Mouse (Mus musculus): ENCODE data around the gene Scn8a. TPM values are rescaled to one million over a fixed set of nuclear protein-coding genes. Genes with fewer than 3 reads are reported as not detected.
A peak's percentile ranks its signal among the peaks of the same experiment; 100 is the strongest.

The Scn8a gene
- polyA plus RNA-seq, 1 experiment from 2014 or later = 1.2 TPM

DNA sequence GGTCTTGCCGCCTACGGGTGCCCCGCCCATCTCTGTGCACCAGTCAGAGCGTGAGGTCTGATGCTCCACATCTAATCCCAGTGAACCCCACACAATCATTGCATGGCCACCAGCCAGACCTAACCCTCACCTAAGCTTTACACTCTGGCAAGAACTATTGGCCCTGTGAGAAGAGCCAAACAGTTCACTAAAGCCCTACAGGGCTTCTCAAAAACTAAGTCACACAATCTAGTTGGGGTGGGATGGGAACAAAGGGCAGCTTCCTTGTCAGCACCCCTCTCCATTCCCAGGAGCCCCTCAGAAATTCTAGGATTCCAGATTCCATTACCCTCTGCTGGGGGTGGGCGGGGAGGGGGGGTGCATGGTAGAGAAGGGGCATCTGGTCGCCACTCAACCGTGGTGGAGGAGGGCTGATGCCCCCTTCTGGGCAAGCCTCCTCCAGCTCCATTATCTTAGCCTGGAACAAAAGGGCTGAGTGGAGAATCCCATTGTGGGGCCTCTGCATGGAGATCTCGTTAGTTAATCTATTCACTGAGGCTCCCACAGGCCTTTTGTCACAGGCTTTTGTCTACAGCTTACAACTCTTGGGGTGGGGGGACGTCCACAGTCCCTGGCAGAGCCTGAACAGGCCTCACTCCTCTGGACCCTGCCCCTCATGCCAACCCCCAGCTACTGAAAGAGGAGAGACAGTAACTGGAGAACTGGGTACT lies 190.1 kb downstream of the Scn8a start:
- 59% methylated on average over 9 of the region's 9 CpGs for WGBS
- Histone ChIP-seq H3K4me3 (ENCODE audit: low read depth, low read length) (no peak overlapping the region), H3K27ac (ENCODE audit: low read length) (no peak overlapping the region), H3K36me3 (ENCODE audit: insufficient read depth, low read length) (no peaks in the 10 kb centered on the region), H3K9ac (replicated peaks; ENCODE audit: low read depth) (no peak overlapping the region), H3K27me3 (replicated peaks; ENCODE audit: insufficient read depth, low read length) (0 out of 2 replicates have a peak, but pooled peaks cover under 1% of the 10 kb centered on the region), H3K9me3 (ENCODE audit: low read length) (no peaks in the 10 kb centered on the region), H3K4me1 (ENCODE audit: insufficient read depth, low read depth, low read length) (no peaks in the 10 kb centered on the region), H3K4me2 (replicated peaks; ENCODE audit: low read depth, low read length) (no peak overlapping the region)
- DNase-seq (ENCODE audit: low spot score) (no peak), ATAC-seq (no peak)
- TF ChIP-seq EP300 (IDR thresholded peaks at IDR 0.05) (no peak), CTCF (IDR thresholded peaks at IDR 0.05) (no peak)

DNA sequence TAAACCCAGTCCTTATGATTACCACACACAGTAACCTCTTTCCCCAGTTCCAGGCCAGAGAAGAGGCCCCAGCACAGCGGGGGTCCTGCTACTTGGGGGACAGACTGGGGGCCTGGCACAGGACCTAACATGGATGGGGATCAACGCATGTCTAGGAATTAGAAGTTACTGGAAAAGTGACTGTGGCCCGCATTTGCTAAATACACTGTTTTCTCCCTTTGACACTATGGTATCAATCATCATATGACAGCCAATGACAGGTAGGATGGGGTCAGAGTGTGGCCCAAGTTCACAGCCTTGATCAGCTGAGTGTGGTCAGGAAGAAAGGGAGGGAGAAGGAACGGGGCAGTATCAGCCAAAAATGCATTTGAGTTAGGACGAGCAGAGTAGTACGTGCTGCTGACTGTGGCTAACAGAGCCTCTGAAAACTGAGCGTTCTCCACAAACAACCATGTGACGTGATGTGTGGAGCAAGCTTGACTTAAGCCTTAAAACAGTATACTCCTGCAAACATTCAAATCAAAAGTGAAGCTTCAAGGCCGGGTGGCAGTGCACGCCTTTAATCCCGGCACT lies 190.7 kb downstream of the Scn8a start:
- Histone ChIP-seq H3K36me3 (ENCODE audit: insufficient read depth, low read length) (no peaks in the 10 kb centered on the region), H3K4me3 (ENCODE audit: low read depth, low read length) (no peak overlapping the region), H3K9me3 (ENCODE audit: low read length) (no peaks in the 10 kb centered on the region), H3K9ac (replicated peaks; ENCODE audit: low read depth) (no peak overlapping the region), H3K27ac (ENCODE audit: low read length) (no peak overlapping the region), H3K4me1 (ENCODE audit: insufficient read depth, low read depth, low read length) (peaks cover 5% of the 10 kb centered on the region; the same call in 1 of the 2 replicates), H3K4me2 (replicated peaks; ENCODE audit: low read depth, low read length) (no peak overlapping the region), H3K27me3 (replicated peaks; ENCODE audit: insufficient read depth, low read length) (no peaks in the 10 kb centered on the region)
- TF ChIP-seq CTCF (IDR thresholded peaks at IDR 0.05) (no peak), EP300 (IDR thresholded peaks at IDR 0.05) (no peak)
- DNase-seq (ENCODE audit: low spot score) (no peak), ATAC-seq (no peak)
- 73% methylated on average over 11 of the region's 11 CpGs for WGBS

DNA sequence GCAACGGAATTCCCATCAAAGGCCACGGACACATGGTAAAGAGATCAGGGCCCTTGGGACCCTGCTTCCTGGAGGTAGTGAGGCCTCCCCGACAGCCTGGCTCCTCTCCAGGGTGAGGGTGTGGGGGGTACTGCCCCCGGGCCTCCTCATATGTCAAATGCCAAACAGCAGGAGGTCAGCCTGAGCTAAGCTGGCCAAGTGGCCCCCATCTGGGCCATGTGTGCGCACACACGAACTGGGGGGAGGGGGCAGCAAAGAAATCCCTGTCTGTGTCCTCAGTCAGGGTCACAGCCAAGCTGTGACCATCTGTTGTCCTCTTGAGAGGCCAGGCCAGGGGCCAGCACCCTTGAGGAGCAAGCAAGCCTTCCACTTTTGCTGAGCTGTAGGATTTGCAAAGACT lies 195.4 kb downstream of the Scn8a start:
- Histone ChIP-seq H3K27ac (ENCODE audit: low read length) (no peak overlapping the region), H3K4me3 (ENCODE audit: low read depth, low read length) (no peak overlapping the region), H3K36me3 (ENCODE audit: insufficient read depth, low read length) (no peaks in the 10 kb centered on the region), H3K9me3 (ENCODE audit: low read length) (no peaks in the 10 kb centered on the region), H3K9ac (replicated peaks; ENCODE audit: low read depth) (no peak overlapping the region), H3K4me1 (ENCODE audit: insufficient read depth, low read depth, low read length) (peaks cover 14% of the 10 kb centered on the region; the same call in 1 of the 2 replicates), H3K4me2 (replicated peaks; ENCODE audit: low read depth, low read length) (no peak overlapping the region), H3K27me3 (replicated peaks; ENCODE audit: insufficient read depth, low read length) (no peaks in the 10 kb centered on the region)
- TF ChIP-seq EP300 (IDR thresholded peaks at IDR 0.05) (no peak), CTCF (IDR thresholded peaks at IDR 0.05) (no peak)
- 33% methylated on average over 6 of the region's 6 CpGs for WGBS
- DNase-seq (ENCODE audit: low spot score) (peak; percentile 63), ATAC-seq (peak; percentile 53)

DNA sequence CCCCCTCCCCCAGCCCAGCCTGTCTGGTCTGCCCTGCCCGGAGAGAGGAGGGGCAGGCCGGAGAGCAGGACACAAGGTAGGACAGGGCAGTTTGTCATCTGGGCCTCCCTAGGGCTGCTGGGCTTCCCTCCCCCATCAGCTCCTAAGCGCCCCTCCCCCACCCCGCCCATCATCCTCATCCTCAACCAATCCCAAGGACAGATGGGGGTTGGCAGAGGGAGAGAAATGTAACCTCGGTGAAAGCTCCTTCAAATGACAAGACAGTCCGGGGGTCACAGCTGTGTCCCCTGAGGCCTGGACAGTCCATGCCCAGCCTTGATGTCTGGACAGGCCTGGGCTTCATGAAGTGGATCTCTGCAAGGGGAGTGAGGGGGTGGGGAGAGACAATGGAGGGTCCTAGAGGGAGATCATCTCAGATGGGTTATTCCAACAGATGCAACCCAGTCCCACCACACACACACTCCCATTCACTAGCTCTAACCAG lies 196.7 kb downstream of the Scn8a start:
- ATAC-seq (no peak), DNase-seq (ENCODE audit: low spot score) (no peak)
- no peak overlapping the region for H3K27ac ChIP-seq (ENCODE audit: low read length)
- TF ChIP-seq CTCF (IDR thresholded peaks at IDR 0.05) (no peak), EP300 (IDR thresholded peaks at IDR 0.05) (no peak)
- H3K36me3 ChIP-seq (ENCODE audit: insufficient read depth, low read length) = no peaks in the 10 kb centered on the region
- H3K9me3 ChIP-seq (ENCODE audit: low read length) = no peaks in the 10 kb centered on the region
- H3K4me1 ChIP-seq (ENCODE audit: insufficient read depth, low read depth, low read length) = peaks cover 19% of the 10 kb centered on the region
- no peak overlapping the region for H3K4me2 ChIP-seq (replicated peaks; ENCODE audit: low read depth, low read length)
- no peak overlapping the region for H3K9ac ChIP-seq (replicated peaks; ENCODE audit: low read depth)
- WGBS = 48% methylated on average over 6 of the region's 6 CpGs
- H3K4me3 ChIP-seq (ENCODE audit: low read depth, low read length) = no peak overlapping the region
- no peaks in the 10 kb centered on the region for H3K27me3 ChIP-seq (replicated peaks; ENCODE audit: insufficient read depth, low read length)

DNA sequence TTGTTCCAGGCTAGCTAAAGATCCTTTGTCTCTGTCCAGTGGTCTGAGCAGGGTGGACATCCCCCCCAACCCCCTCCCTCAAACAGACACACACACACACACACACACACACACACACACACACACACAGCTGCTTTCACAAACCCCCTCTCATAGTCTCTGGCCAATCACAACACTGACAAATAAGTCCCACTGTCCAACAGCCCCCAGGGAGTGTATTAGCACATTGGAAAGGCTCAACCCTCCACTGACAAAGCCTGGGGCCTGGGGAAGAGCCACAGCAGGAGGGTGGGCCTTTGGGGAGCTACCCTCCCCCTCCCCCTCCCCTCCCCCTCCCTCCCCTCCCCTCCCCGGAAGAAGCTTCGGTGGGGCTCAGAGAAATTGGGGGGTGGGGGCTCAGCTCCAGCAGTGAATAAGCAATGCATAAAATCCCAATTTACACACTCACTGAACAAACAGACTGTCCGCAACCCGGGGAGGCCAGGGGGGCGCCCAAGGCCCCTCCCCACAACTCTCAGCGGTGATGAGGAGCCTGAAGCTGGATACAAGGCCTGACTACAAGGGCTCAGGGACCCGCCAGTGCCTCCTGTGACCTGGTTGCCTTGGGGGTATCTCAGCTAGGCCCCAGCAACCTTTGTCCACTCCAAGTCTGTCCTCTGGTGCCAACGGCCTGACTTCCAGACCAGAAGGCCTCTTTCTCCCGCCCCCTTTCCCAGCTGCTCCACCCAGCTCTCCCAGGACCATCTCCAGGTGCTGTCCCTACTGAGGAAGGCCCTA lies 197.4 kb downstream of the Scn8a start:
- no peaks in the 10 kb centered on the region for H3K27me3 ChIP-seq (replicated peaks; ENCODE audit: insufficient read depth, low read length)
- peak overlapping the region; percentile 60 for H3K27ac ChIP-seq (ENCODE audit: low read length)
- WGBS = 47% methylated on average over 8 of the region's 9 CpGs
- no peak overlapping the region for H3K9ac ChIP-seq (replicated peaks; ENCODE audit: low read depth)
- no peak for TF ChIP-seq CTCF (IDR thresholded peaks at IDR 0.05)
- no peak for TF ChIP-seq EP300 (IDR thresholded peaks at IDR 0.05)
- ATAC-seq (no peak), DNase-seq (ENCODE audit: low spot score) (no peak)
- H3K4me1 ChIP-seq (ENCODE audit: insufficient read depth, low read depth, low read length) = peaks cover 25% of the 10 kb centered on the region
- H3K9me3 ChIP-seq (ENCODE audit: low read length) = no peaks in the 10 kb centered on the region
- no peak overlapping the region for H3K4me2 ChIP-seq (replicated peaks; ENCODE audit: low read depth, low read length)
- H3K4me3 ChIP-seq (ENCODE audit: low read depth, low read length) = no peak overlapping the region
- no peaks in the 10 kb centered on the region for H3K36me3 ChIP-seq (ENCODE audit: insufficient read depth, low read length)

DNA sequence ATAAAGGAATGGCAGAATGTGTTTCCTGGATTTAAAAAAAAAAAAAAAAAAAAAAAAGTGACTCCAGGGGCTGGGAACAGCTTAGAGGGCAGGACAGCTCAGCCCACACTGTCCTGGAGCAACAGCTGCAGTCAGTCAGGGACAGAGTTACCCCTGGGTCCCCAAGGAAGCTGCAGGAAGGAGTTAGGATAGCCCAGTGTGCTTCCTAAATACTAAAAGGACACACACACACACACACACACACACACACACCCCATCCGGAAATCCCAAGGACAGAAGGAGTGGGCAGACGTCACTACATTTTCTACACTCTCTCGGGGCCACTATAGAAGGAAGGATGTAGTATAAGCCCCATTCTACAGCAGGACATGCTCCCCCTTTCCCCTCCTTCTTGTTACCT lies 198.4 kb downstream of the Scn8a start:
- H3K27me3 ChIP-seq (replicated peaks; ENCODE audit: insufficient read depth, low read length) = no peaks in the 10 kb centered on the region
- H3K4me3 ChIP-seq (ENCODE audit: low read depth, low read length) = no peak overlapping the region
- no peak overlapping the region for H3K9ac ChIP-seq (replicated peaks; ENCODE audit: low read depth)
- 54% methylated on average over 3 of the region's 3 CpGs for whole genome bisulfite sequencing
- no peaks in the 10 kb centered on the region for H3K36me3 ChIP-seq (ENCODE audit: insufficient read depth, low read length)
- H3K9me3 ChIP-seq (ENCODE audit: low read length) = no peaks in the 10 kb centered on the region
- ATAC-seq (peak; percentile 74), DNase-seq (ENCODE audit: low spot score) (peak; percentile 78)
- peak overlapping the region; percentile 64; the same call in 1 of the 2 replicates for H3K27ac ChIP-seq (ENCODE audit: low read length)
- peak; percentile 40; the same call in 1 of the 2 replicates for TF ChIP-seq EP300 (IDR thresholded peaks at IDR 0.05)
- TF ChIP-seq CTCF (IDR thresholded peaks at IDR 0.05) = no peak
- no peak overlapping the region for H3K4me2 ChIP-seq (replicated peaks; ENCODE audit: low read depth, low read length)
- H3K4me1 ChIP-seq (ENCODE audit: insufficient read depth, low read depth, low read length) = peaks cover 31% of the 10 kb centered on the region

All from lung, postnatal 0 days (tissue).